Mouse (Mus musculus) forebrain, postnatal 0 days (tissue): ENCODE results near the gene Chst10. TPM values are rescaled to one million over a fixed set of nuclear protein-coding genes. Genes with fewer than 3 reads are reported as not detected.

Source experiments
- ATAC-seq: fragments of 200-750 bp; cut with Nextera tagmentation; 2 replicates; pipeline ENCODE4 v1.8.0; 2017; ENCODE audit warnings: mild to moderate bottlenecking, moderate library complexity
- DNase-seq: peaks from one replicate; pipeline ENCODE4 v3.0.0-alpha.2; 2015
- H3K27ac ChIP-seq: fragments of 300-500 bp; sonication (generic); 2 replicates; pipeline ENCODE4 v1.5.1; 2014; ENCODE audit warnings: low read depth, mild to moderate bottlenecking, antibody characterized with exemption, low read length, moderate library complexity, mixed read lengths
- H3K27me3 ChIP-seq: fragments of 300-500 bp; sonication (generic); 2 replicates; pipeline ENCODE4 v1.6.1; 2014; ENCODE audit warnings: mild to moderate bottlenecking, low read length, mixed read lengths; ENCODE audit not compliant: insufficient read depth
- H3K36me3 ChIP-seq: fragments of 300-500 bp; sonication (generic); 2 replicates; pipeline ENCODE4 v1.6.1; 2014; ENCODE audit warnings: mild to moderate bottlenecking, moderate library complexity; ENCODE audit not compliant: insufficient read depth
- H3K4me1 ChIP-seq: fragments of 300-500 bp; sonication (generic); 2 replicates; pipeline ENCODE4 v1.6.1; 2014; ENCODE audit warnings: antibody characterized with exemption; ENCODE audit not compliant: insufficient read depth
- H3K4me2 ChIP-seq: fragments of 300-500 bp; sonication (generic); 2 replicates; pipeline ENCODE4 v1.6.1; 2014; ENCODE audit warnings: low read depth, mild to moderate bottlenecking, moderate library complexity
- H3K4me3 ChIP-seq: fragments of 300-500 bp; sonication (generic); 2 replicates; pipeline ENCODE4 v1.5.1; 2014; ENCODE audit warnings: low read depth, low read length, mixed read lengths
- H3K9ac ChIP-seq: fragments of 300-500 bp; sonication (generic); 2 replicates; pipeline ENCODE4 v1.6.1; 2014; ENCODE audit warnings: mild to moderate bottlenecking
- H3K9me3 ChIP-seq: fragments of 300-500 bp; sonication (generic); 2 replicates; pipeline ENCODE4 v1.6.1; 2016; ENCODE audit warnings: low read length
- CTCF ChIP-seq: sonication (generic); IDR thresholded peaks from 2 replicates; pipeline ENCODE4 v1.5.1; 2016; ENCODE audit warnings: antibody characterized with exemption, control low read depth, low read depth
- WGBS: fragments of 180-500 bp; shearing (Covaris S2); extraction: QIAGEN DNeasy Blood & Tissue Kit; methylation state at CpG from one replicate; pipeline ENCODE4 v1.1.7; 2014; 5-methylcytosine and 5-hydroxymethylcytosine counted together
- polyA plus RNA-seq: library from polyadenylated mRNA; unstranded; fragments of >200 nt; fragmentation: Nextera tagmentation; extraction: Ambion mirVana; gene quantifications from 2 replicates; pipeline ENCODE4 v1.2.1, GENCODE M21; 2015
- total RNA-seq: library from RNA; depleted of rRNA; stranded (reverse); fragments of >200 nt; gene quantifications from 2 replicates; pipeline ENCODE4 v1.2.3, GENCODE M21; 2014; rRNA removed

The Chst10 gene
- 79.3 and 85.2 TPM in 2 replicates for total RNA-seq
- polyA plus RNA-seq = 60.1 and 71.7 TPM in 2 replicates

DNA sequence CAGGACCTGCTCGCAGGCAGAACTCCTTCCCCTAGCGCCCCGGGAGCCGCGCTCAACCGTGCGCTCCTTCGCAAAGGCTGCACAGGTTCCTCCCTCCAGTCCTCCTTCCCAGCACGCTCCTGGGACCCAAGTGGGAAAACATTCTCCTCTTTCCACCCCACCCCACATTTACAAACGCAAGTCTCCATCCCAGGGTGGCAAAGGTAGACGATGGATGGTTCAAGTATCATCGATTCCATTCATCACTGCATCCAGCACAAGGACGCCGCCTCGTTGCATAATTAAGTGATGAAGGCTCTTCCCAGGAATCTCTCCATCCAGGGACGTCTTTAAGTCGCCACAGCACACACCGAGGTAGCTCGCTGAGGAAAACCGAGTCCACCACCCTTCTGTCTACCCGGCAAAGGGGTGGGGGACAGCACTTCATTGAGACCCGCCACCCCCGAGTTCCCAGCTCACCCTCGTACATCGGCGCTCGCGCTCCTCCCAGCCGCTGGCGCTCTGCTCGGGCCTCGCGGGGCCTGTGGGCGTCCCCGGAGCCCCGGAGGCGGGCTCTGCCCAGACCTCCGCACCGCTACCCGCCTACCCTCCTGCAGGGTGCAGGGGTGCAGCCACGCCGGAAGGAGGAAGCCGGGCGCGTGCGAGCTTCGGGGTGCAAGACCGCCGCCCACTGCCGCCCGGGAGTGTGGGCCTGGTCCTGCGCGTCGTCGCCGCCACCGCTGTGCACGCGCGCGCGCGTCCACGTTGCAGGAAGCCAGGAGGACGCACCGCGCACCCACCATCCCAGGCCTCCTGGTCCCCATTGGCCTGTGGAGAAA lies at the start of gene Chst10:
TSS of gene Chst10 (minus strand) at position 731 of the 818 bp plus-strand sequence.
- Histone ChIP-seq H3K4me3 (peak within 1 kb of the TSS; percentile 73), H3K9me3 (no peaks in the 10 kb centered on the region), H3K36me3 (0 out of 2 replicates have a peak, but pooled peaks cover 10% of the 10 kb centered on the region), H3K4me2 (peak within 1 kb of the TSS; percentile 69), H3K4me1 (peaks cover 15% of the 10 kb centered on the region), H3K27ac (peak within 1 kb of the TSS; percentile 92), H3K27me3 (no peaks in the 10 kb centered on the region), H3K9ac (peak within 1 kb of the TSS; percentile 82)
- peak; percentile 89 for ATAC-seq
- under 1% methylated on average over 67 of the region's 67 CpGs for WGBS
- DNase-seq = peak; percentile 91
- TF ChIP-seq CTCF = peak; percentile 42; the same call in 1 of the 2 replicates

DNA sequence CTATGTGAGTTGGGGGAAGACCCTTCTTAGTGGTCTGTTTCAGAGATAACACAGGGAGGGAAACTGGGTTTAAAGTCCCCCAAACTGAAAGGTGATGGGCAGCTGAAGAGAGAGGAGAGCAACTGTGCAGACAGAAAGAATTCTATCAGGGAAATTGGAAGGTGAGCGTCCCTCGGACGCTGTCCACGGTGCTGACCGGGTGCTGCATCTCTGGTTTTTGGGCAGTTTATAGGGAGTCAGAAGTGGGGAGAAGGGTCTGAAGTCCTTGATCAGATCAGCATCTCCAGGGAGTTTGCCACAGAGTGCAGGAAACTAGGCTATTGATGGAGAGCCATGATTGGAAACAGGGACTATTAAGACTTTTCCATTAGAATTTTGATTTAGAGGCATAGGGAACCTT lies 41.6 kb upstream of the Chst10 start:
- Histone ChIP-seq H3K4me1 (no peaks in the 10 kb centered on the region), H3K9me3 (no peaks in the 10 kb centered on the region), H3K4me3 (no peak overlapping the region), H3K36me3 (no peaks in the 10 kb centered on the region), H3K27ac (no peak overlapping the region), H3K9ac (no peak overlapping the region), H3K27me3 (0 out of 2 replicates have a peak, but pooled peaks cover 3% of the 10 kb centered on the region), H3K4me2 (no peak overlapping the region)
- DNase-seq (no peak), ATAC-seq (no peak)
- no peak for TF ChIP-seq CTCF
- 7% methylated on average over 5 of the region's 5 CpGs for WGBS

DNA sequence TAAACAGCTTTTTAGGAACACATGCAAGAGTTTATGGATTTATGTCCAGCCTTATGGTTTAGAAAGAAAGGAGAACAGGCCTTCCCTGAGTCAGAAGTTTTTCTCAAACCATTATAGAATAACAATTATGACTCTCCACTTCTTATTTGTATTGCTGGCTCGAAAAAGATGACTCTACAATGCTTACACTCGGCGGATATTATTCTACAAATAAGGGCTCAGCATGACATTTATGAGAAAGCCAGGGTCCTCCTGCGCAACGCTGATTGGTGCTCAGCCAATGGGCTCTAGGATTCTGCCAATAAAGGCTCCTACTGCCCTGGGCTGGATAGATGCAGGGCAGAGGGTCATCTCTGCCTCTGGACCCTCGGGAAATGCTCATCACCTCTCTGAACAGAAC lies 40.9 kb upstream of the Chst10 start, which contains the start of gene Nms:
TSS of gene Nms (plus strand) at position 301 of the 400 bp plus-strand sequence.
- no peak for DNase-seq
- no peak for TF ChIP-seq CTCF
- WGBS = 71% methylated on average over 6 of the region's 6 CpGs

DNA sequence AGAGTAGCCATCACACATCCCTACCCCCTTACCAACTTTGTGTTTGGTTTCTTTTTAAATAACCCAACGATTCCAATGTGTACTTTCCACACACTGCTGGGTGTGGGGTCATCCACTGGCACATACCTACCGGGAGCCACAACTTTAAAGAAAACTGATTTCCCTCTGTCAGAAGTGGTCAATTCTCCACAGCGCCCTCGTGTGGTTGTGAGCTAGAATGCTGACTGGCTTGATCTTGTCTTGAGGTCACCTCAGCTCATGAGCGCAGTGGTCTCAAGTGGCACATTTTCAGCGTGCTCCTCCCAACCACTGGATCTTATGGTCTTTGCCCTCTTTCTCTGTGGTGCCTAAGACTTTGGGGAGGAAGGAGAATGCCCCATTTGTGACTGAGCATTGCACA lies 38.8 kb upstream of the Chst10 start:
- ATAC-seq = no peak
- Histone ChIP-seq H3K9me3 (no peaks in the 10 kb centered on the region), H3K9ac (no peak overlapping the region), H3K36me3 (no peaks in the 10 kb centered on the region), H3K4me2 (no peak overlapping the region), H3K4me3 (no peak overlapping the region), H3K27ac (no peak overlapping the region), H3K27me3 (0 out of 2 replicates have a peak, but pooled peaks cover 3% of the 10 kb centered on the region), H3K4me1 (no peaks in the 10 kb centered on the region)
- TF ChIP-seq CTCF = peak; percentile 66
- peak; percentile 41 for DNase-seq
- WGBS = 26% methylated on average over 6 of the region's 6 CpGs

More for the DNA sequence above, 40.9 kb upstream of the Chst10 start, which contains the start of gene Nms:
- no peaks in the 10 kb centered on the region for H3K4me1 ChIP-seq
- no peak within 1 kb of the TSS for H3K4me2 ChIP-seq
- no peaks in the 10 kb centered on the region for H3K9me3 ChIP-seq
- H3K27me3 ChIP-seq = 0 out of 2 replicates have a peak, but pooled peaks cover 3% of the 10 kb centered on the region
- H3K9ac ChIP-seq = no peak within 1 kb of the TSS
- no peak within 1 kb of the TSS for H3K4me3 ChIP-seq
- no peak for ATAC-seq
- H3K36me3 ChIP-seq = no peaks in the 10 kb centered on the region
- no peak within 1 kb of the TSS for H3K27ac ChIP-seq

DNA sequence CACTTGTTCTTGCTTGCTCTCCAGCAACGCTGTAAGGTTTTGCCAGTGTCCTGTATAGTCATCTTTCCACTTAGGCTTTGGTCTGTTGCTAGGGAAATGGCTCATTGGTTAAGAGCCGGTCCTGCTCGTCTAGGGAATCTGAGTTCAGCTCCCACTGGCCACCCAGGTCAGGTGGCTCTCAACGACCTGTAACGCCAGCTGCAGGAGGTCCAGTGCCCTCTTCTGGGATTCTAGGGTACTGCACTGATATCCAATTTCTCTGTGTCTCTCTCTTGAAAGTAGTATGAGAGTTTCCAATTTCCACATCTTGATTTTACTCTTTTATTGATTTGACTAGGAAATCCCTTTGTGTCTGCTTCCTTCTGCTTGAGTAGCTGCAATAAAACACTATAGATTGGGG lies 36.7 kb upstream of the Chst10 start:
- no peak overlapping the region for H3K27ac ChIP-seq
- H3K36me3 ChIP-seq = no peaks in the 10 kb centered on the region
- peak; percentile 44 for TF ChIP-seq CTCF
- no peak overlapping the region for H3K4me2 ChIP-seq
- DNase-seq = no peak
- ATAC-seq = no peak
- H3K9me3 ChIP-seq = no peaks in the 10 kb centered on the region
- no peak overlapping the region for H3K9ac ChIP-seq
- 0 out of 2 replicates have a peak, but pooled peaks cover 3% of the 10 kb centered on the region for H3K27me3 ChIP-seq
- H3K4me3 ChIP-seq = no peak overlapping the region
- no peaks in the 10 kb centered on the region for H3K4me1 ChIP-seq
- 30% methylated on average over 5 of the region's 5 CpGs for WGBS

DNA sequence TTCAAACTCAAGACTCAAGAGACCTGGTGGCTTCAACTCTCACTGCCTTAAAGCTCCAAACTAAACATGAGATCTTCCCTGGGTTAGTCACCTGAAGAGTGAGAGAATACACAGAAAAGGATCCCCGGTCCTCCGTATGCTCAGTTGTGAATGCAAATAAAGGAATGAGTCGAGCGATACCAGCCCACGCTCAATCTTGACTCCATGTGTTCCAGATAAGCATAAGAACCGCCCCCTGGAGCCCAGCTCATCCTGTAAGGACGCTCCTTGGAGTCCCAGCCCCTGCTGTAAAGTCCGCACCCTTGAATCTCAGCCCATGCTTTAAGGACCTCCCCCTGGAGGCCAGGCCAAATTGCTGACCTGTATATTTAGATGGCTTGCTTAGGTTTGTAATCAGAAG lies 32.8 kb upstream of the Chst10 start:
- Histone ChIP-seq H3K4me1 (no peaks in the 10 kb centered on the region), H3K4me2 (no peak overlapping the region), H3K36me3 (no peaks in the 10 kb centered on the region), H3K27ac (no peak overlapping the region), H3K9ac (no peak overlapping the region), H3K9me3 (no peaks in the 10 kb centered on the region), H3K4me3 (no peak overlapping the region), H3K27me3 (no peaks in the 10 kb centered on the region)
- no peak for ATAC-seq
- 75% methylated on average over 8 of the region's 8 CpGs for WGBS
- no peak for DNase-seq
- no peak for TF ChIP-seq CTCF

DNA sequence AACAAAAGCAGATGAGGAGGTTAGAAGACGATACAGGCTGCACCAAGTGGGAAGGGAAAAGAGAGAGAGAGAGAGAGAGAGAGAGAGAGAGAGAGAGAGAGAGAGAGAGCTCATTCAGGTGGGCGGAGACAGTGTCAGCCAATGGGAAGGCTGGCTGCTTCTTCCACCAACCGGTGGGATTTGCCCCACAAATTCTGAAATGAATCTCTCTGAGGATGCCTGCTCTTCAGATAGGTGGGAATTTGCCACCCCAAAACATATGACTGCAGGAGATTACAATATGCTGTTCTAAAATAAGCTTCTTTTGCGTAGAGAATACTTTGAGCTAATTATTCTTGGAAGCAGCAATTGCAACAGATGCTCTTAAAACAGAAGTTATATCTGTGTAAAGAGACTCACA lies 31.5 kb upstream of the Chst10 start:
- Histone ChIP-seq H3K9me3 (no peaks in the 10 kb centered on the region), H3K4me1 (no peaks in the 10 kb centered on the region), H3K9ac (no peak overlapping the region), H3K4me2 (no peak overlapping the region), H3K27ac (no peak overlapping the region), H3K27me3 (no peaks in the 10 kb centered on the region), H3K4me3 (no peak overlapping the region), H3K36me3 (no peaks in the 10 kb centered on the region)
- ATAC-seq = peak; percentile 95
- 46% methylated on average over 4 of the region's 4 CpGs for WGBS
- no peak for TF ChIP-seq CTCF
- DNase-seq = peak; percentile 72
